Mouse (Mus musculus) granulocyte monocyte progenitor cell, adult 5-6 weeks (primary cell): ENCODE results near the gene Zp2. TPM values are rescaled to one million over a fixed set of nuclear protein-coding genes. Genes with fewer than 3 reads are reported as not detected.
A peak's percentile ranks its signal among the peaks of the same experiment; 100 is the strongest.

Experiments used
- ATAC-seq: replicated peaks from 2 replicates; pipeline ENCODE4 v1.8.0; 2016; ENCODE audit warnings: mild to moderate bottlenecking, moderate TSS enrichment, inconsistent platforms; ENCODE audit not compliant: poor library complexity, severe bottlenecking
- total RNA-seq, 2 experiments: library from RNA; stranded (forward) in 1 of 2; stranded (reverse) in 1 of 2; fragments of 200-712, 200-1000 nt in 1 of 2; fragments of >200 nt in 1 of 2; fragmentation: Nextera tagmentation in 1 of 2; gene quantifications; 2 replicates each; pipeline ENCODE4 v1.2.3; 2014 to 2017

The Zp2 gene
- total RNA-seq, 2 experiments from 2014 or later, result not detected

DNA sequence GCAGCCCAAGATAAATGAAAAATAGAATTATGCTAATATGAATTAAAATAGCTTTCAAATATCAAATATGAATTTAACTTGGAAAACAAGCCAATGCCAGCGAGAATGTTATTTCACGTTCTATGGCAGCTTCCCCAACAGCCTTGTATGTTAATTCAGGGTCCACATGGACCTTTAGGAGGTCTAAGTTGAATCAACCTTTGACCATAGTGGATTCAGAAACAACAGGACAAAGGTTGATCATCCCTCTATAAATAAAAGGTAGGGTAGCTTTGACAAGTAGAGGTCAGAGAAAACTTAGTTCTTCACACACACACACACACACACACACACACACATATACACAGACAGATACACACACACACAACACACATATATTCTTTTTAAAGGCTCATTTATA, 5.8 kb upstream of the Zp2 start:
- no peak for ATAC-seq

DNA sequence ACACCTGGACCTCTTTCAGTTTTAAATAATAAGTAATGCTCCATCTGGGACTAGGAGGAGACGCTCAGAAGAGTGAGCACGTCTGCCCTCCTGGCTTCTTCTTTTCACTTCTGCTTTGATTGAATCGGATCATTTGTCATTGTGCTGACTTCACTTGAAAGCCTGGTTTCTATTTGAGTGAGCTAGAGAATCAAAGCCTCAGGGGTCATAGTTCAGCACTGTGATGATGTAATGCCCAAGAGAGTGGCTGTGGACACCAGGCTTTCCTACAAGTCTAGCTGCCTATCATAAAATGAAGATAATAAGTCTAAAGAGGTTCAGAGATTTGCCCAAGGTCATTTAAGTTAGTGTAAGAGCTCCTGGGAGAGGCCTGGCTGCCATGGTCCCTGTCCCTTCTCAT, 5.2 kb upstream of the Zp2 start:
- no peak for ATAC-seq

DNA sequence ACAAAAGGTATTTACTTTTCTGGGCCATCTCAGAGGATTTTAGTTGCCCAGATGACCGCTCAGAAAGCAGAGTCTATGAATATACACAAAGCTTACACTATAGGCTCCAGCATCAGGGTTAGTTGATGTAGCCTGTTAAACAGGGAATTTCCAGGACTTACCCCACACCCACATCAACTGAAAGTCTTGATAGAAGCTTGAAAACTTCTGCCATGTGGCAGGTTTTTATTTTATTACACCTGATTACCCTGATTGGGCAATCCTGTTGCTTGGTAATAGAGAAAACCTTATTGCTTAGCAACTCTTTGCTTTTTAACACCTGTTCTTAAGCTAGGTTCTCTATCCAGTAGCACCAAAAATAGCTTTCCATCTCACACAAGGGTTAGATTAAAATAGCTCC, 2.3 kb downstream of the Zp2 start:
- ATAC-seq, result no peak

DNA sequence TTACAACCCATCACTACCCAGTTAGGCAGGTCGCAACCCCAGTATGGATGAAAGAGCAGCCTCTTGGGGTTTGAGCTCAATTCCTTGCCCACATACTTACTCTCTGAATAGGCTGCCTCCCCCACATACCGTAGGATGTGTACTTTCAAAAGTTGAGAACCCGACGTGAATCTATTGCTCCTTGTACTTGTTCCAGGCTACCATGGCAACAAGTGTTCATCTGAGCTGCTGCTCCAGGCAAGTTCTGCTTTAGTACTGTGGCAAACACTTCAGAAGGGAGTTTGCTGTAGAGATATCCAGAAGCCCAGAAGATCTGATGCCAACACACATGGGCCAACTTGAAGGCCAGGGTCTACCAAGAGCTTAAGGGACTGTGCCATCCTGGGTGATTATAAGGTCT, 16.1 kb downstream of the Zp2 start:
- ATAC-seq, result no peak

DNA sequence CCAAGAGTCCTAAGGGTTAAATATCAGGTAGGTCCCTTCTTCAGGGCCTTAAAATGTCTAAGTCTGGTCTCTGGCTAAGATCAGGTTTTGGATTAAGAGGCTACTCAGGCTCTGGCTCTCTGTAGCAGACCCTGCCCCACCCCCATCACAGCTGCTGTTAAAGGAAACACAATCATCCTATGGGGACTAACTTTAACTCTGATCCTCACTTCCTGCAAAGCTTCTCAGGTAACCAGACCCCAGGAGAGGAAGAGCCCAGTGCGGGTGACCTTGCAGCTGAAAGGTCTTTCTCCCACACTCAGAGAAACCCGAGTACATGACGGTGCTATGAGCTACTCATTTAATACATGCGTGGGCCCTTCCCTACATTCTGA, 17.4 kb downstream of the Zp2 start:
- no peak for ATAC-seq

DNA sequence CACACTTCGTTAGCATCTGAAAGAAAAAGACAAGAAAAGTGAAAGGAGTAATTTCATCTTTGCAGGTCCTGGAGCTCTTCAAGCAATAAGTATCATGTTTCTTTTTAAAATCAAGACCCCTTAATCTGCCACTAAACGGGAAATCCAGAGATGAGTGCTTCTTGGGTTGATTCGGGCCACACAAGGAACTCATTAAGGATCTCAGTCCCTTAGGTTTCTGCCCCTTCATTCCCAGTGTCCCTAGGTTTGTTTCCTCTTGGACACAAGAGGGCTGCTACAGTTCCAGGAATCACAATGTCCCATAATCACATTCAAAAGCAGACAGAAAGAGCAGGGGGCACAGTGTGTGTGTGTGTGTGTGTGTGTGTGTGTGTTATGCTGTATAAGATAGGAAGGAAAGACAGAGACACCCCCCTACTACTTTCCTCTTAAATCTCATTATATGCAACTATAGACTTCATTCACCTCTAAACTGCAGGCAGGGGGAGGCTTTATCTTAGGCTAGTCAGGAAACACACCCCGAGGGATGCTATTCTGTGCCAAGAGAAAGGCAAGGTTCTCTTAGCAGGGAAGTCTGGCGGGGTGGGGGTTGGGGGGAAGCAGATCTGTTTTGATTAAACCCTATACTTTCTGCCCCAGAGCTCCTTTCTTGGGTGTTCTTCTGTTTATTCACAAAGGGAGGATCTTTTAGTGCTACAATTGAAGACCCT, 18.0 kb downstream of the Zp2 start:
- no peak for ATAC-seq

DNA sequence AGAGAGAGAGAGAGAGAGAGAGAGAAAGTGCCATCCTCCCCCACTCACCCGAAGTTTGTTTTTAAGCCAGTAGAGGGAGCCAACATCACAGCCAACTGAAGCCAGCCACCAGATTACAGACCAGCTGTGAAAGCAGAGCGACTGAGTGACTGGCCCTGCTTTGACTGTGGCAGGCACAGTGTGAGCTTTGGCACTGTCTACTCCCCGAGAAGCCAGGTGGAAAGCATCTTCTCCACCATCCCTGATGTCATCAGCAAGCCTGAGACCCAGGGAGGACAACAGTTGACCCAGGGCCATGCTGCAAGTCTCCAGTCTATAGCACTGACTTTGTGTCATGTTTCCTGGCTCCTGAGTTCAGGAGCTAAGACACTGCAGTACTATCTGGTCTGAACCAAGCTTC, 20.2 kb downstream of the Zp2 start:
- peak; percentile 81 for ATAC-seq

DNA sequence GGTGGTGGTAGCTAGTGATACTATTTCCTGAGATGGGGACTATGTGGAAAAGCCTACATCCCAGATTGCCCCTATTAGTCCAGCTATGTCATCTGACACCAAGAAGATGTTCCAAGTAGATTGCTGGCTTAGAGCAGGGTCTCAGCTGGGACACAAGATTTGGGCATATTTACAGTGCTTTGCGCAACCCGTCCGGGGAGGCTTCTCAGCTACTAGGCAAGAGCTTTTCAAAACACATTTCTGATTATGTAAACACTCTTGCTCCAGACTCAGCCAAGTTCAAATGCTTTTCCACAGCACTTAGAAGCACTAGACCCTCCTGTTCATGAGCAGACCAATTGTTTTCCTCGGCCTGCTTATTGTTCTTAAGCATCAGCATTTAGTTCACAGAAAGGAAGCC, 21.3 kb downstream of the Zp2 start:
- ATAC-seq, result no peak

DNA sequence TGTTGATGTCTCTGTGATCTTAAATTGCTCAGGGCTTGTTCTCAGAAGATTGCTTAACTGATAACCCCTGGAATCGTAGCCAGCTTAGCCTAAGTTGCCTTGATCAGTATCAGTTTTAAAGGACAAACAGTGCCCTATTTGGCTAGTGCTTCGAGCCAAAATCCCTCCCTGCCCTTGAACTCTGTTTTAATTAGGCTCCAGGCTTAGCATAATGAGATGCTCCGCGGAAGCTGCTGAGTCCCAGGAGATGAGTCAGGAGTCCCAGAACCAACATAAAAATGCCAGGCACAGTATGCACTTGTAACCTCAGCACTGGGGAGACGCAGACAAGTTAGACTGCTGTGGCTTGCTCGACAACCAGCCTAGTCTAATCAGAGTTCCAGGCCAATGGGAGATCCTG, 27.6 kb downstream of the Zp2 start:
- ATAC-seq, result no peak

DNA sequence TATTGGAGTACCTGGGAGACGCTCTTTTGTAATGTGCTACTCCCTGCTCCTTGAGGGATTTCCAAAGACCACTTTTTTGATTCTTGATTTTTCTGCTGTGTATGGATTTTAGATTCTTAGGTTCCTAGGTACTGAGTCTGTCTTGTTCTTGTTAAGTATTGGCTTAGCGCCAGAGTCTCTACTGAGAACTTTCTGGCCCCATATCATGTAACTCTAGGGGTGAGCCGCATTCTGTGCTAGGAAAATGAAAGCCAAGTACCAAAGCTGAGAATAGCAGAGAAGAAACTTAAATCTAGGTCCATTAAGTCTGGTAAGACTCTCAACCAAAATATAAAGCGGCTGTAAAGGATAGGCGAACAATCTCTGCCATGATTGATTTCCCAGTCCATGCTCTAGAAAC, 28.1 kb downstream of the Zp2 start:
- no peak for ATAC-seq

DNA sequence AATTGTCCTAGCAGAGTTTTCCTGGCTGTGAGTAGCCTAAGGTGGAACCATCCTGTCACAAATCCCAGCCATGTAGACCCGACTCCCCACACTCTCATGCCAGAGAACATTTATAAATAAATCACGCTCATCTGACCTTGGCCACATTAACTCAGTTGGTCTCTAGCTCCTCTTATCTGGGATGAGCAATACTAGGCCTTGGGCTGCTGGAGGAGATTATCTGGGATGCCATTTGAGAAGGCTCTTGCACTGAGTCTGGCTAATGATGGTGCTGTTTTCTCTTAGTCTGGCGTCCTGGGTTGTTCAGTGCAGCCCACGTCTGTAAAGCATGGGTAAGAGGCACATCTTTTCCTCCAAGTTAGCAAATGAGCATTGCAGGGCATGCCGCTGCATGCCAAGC, 35.4 kb downstream of the Zp2 start:
- ATAC-seq, result no peak

DNA sequence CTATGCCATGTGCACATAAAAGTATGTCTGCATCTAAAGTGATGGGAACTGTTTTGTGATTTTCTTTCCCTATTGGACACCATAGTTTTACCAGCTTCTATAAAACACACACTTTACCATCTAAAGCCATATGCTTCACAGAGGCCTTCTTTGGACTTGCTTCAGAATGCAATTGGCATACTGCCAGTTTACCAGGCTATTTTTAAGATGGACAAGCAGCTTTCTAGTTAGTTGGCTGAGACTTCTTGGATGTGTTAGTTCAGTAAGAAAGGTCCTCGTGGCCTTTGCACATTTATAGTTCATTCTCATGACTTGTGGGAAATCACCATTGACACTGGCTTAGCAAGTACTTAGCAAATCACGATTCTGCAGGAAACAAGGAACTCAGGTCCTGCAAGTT, 38.7 kb downstream of the Zp2 start:
- no peak for ATAC-seq

DNA sequence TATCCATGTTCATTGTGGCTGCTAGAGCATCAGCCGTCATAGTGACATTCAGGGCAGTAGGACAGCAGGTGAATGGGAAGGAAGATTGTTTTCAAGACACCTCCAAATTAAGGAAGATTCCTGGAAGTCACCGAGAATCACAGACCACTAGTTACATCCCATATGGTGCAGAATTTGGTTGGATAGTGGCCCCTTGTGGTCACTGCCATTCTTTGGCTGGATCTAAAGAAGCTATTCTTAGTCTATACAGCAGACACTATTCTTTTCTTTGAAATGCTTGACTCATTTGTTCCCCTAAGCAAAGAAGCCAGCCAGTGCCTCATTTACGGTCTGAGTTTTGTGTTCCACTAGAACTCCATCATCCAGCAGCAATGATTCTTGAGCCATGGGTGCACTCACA, 40.1 kb downstream of the Zp2 start:
- ATAC-seq, result no peak

DNA sequence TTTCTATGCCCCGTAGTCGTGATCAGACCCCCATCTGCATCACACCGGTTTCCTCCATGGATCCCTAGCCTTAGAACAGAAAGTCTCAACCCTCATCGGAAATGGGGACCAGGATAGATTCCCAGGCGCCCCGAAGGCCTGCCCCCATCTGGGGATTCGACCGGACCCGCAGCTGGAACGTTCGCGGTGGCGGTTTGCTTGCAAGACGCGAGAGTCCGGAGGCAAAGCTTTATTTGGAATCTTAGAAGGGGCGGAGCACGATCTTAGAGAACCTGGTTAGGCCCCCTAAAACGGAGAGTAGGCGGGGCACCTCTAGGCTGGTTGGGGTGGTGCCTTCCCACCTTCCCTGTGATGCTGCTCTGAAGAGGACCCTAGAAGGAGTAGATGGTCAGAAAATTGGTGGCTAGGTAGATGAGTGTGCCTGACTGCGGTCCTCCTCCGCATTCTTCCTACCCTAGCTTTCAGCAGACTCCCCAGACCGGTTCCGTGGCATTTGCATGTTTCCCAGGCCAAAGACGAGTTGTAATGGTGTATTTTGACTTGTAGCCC, 42.0 kb downstream of the Zp2 start:
- ATAC-seq, result peak; percentile 35

DNA sequence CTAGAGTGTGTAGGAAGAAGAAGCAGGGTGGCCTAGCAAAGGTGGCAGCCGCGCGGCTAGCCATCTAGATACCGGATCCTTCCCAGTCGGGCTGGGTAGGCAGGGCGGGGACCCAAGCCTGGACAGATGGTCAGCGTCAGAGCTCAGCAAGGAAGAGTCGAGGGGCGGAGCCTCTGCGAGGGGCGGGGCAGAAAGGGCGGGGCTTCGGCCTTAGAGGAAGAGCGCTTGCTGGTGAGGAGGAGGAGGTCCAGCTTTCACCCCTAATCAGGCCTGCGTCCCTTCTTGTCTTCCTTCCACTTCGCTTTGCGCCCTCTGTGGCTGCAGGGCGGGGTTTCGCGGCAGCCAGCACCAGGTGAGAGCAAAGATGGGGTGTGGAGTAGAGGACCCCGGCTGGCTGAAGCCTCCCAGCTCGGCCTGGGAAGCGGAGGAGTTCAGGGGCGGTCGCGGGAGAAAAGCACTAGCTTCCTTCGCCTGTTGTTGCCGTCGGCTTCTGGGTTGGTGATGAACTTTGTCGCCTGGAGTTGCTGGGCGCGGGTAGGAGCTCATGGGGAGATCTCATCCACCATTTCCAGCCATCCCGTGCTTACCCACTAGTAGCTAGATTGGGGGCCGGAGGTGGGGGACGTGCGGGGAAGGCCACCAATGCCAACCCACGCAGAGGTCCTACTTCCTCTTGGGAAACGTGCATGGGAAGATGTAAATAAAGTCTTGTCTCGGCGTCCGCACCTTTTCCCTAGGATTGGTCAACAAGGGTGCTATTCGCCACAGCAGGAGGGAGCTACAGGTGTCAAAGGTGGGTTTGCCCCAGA, 42.7 kb downstream of the Zp2 start, which contains the start of gene Tmem159:
Tmem159 (plus strand) TSS at position 190 of the 809 bp plus-strand sequence.
- ATAC-seq, result peak; percentile 90

DNA sequence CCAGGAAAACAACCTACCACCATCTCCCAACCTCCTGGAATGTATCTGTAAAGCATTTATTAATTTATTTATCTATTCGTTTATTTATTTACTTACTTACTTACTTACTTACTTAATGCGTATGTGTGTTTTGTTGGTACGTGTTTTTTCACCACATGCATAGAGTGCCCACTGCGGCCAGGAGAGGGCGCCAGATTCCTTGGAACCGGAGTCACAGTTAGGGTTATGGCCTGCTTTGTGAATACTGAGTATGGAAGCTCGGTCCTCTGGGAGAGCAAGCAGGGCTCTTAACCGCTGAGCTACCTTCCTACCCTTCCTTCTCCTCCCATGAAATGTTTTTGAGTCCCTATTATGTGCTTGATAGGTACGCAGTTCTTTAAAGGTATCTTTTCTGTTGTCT, 46.7 kb downstream of the Zp2 start:
- peak; percentile 43 for ATAC-seq

DNA sequence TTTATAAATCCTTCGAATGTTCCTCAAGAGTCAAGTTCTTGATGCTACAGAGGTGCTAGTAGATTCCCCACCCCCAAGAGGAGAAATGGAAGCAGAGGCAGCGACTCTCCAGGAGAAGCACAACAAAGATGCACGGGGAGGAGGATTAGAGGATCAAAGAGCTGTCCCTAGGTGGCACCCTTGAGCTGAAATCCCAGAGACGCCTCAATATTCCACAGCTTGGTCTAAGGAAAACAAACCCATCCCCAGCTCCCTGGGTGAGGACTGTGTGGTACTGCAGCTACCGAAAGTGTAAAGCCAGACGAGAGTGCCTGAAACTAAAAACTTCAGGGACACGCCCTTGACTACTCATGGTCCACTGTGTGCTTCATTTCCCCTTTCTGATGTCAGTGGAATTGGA, 47.2 kb downstream of the Zp2 start:
- peak; percentile 30 for ATAC-seq

DNA sequence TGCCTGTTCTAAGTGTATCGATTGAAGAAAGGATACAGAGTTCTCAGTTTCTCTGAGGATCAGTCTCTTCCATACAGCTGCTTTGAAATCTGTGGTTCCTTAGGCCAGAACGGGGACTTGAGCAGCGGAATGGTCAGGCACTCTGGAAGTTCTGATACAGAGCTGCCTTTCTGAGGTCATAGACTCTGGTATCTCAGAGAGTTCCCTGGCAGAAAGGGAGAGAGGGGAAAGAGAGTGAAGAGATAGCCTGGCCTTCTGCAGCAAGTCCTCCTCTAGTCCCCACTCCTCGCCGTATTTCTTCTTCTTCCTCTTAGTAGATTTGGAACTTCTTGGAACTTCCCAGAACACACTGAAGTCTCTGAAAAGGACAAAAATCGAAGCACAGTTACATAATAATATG, 49.9 kb downstream of the Zp2 start, which contains the start of gene Dnah3:
Dnah3 (minus strand) TSS at position 101 of the 400 bp plus-strand sequence.
- no peak for ATAC-seq

DNA sequence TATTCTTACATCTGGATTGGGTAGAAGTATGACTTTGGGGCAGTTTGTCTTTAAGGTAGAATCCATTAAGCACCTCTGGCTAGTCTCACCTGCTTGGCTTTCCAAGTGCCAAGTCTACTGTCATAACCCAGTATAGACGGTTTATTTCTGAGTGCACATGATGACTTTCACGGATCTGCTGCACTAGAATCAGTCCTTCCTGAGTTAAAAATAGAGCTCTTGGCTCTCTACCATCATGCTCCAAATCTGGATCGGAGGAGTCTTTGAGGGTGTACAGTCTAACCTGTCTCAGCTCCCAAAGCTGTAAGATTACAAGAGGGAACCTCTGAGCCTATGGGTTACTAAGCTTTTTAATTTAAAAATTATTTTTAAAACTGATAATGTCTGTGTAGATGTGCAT, 50.9 kb downstream of the Zp2 start:
- ATAC-seq, result no peak

DNA sequence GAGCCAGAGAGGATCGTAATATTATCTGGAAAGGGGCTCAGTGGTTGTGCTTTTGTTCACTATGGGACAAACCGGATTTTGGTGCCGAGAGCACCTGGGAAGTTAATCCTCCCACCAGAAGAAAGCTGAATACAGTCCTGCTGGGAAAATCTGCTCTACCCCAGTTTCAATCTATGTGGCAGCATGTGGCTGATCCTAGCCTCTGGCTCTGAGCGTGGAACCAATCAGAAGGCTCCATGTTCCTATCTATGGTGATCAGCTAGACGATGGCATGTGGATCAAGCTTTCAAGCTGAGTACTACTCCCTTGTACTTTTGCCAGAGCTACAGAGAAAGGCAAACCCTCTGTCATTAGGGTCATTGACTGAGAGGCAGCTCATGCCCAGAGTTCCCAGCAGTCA, 52.1 kb downstream of the Zp2 start:
- no peak for ATAC-seq

DNA sequence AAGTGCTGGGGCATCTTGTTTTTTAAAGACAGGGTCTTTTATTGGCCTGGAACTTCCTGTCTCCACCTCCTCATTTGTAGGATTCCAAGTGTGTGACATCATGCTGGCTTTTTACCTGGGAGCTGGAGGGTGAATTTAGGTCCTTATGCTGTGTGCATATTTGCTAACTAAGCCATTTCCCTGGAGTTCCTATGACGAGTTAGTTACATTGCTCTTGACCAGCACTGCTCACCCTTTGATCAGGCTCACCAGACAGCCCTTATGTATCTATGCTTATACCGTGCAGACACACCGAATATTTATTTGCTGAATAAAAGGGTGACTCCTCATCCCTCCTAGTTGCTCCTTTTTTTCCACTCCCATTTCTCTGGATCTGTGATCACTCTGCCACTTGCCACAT, 64.9 kb downstream of the Zp2 start:
- ATAC-seq, result no peak
